Mouse (Mus musculus) hindbrain, postnatal 0 days (tissue): Measurements from ENCODE around the gene Hdac9. TPM values are rescaled to one million over a fixed set of nuclear protein-coding genes. Genes with fewer than 3 reads are reported as not detected.

Experiments
- ATAC-seq: fragments of 200-750 bp; cut with Nextera tagmentation; 2 replicates; pipeline ENCODE4 v1.8.0; 2017; ENCODE audit warnings: mild to moderate bottlenecking, moderate TSS enrichment, moderate library complexity
- DNase-seq: peaks from one replicate; pipeline ENCODE4 v3.0.0-alpha.2; 2015; ENCODE audit warnings: low spot score
- H3K27ac ChIP-seq: fragments of 300-500 bp; sonication (generic); 2 replicates; pipeline ENCODE4 v1.5.1; 2014; ENCODE audit warnings: mild to moderate bottlenecking
- H3K27me3 ChIP-seq: fragments of 300-500 bp; sonication (generic); 2 replicates; pipeline ENCODE4 v1.6.1; 2014; ENCODE audit warnings: low read length, mixed read lengths; ENCODE audit not compliant: insufficient read depth
- H3K36me3 ChIP-seq: fragments of 300-500 bp; sonication (generic); 2 replicates; pipeline ENCODE4 v1.6.1; 2014; ENCODE audit warnings: low read length, mixed read lengths; ENCODE audit not compliant: insufficient read depth
- H3K4me1 ChIP-seq: fragments of 300-500 bp; sonication (generic); 2 replicates; pipeline ENCODE4 v1.6.1; 2014; ENCODE audit warnings: antibody characterized with exemption, low read length, mixed read lengths; ENCODE audit not compliant: insufficient read depth
- H3K4me2 ChIP-seq: fragments of 300-500 bp; sonication (generic); 2 replicates; pipeline ENCODE4 v1.6.1; 2014; ENCODE audit warnings: low read depth, mild to moderate bottlenecking, low read length, moderate library complexity, mixed read lengths
- H3K4me3 ChIP-seq: fragments of 300-500 bp; sonication (generic); 2 replicates; pipeline ENCODE4 v1.5.1; 2014; ENCODE audit warnings: low read length
- H3K9ac ChIP-seq: fragments of 300-500 bp; sonication (generic); replicated peaks from 2 replicates; pipeline ENCODE4 v1.6.1; 2014; ENCODE audit warnings: mild to moderate bottlenecking, low read length, moderate library complexity, mixed read lengths
- H3K9me3 ChIP-seq: fragments of 300-500 bp; sonication (generic); 2 replicates; pipeline ENCODE4 v1.6.1; 2016; ENCODE audit warnings: low read length, mixed read lengths
- CTCF ChIP-seq: IDR thresholded peaks from 2 replicates; pipeline ENCODE4 v1.5.1; 2016; ENCODE audit warnings: antibody characterized with exemption, control low read depth, low read depth
- WGBS: fragments of 180-500 bp; shearing (Covaris S2); extraction: QIAGEN DNeasy Blood & Tissue Kit; methylation state at CpG from one replicate; pipeline ENCODE4 v1.1.7; 2014; 5-methylcytosine and 5-hydroxymethylcytosine counted together
- polyA plus RNA-seq: library from polyadenylated mRNA; unstranded; fragments of >200 nt; fragmentation: Nextera tagmentation; extraction: Ambion mirVana; gene quantifications from 2 replicates; pipeline ENCODE4 v1.2.1, GENCODE M21; 2015
- total RNA-seq: library from RNA; depleted of rRNA; stranded (reverse); fragments of >200 nt; gene quantifications from 2 replicates; pipeline ENCODE4 v1.2.3, GENCODE M21; 2014

Gene Hdac9
- total and polyA plus RNA-seq, 2 experiments from 2014 or later = 12.2 to 14.8 TPM

DNA sequence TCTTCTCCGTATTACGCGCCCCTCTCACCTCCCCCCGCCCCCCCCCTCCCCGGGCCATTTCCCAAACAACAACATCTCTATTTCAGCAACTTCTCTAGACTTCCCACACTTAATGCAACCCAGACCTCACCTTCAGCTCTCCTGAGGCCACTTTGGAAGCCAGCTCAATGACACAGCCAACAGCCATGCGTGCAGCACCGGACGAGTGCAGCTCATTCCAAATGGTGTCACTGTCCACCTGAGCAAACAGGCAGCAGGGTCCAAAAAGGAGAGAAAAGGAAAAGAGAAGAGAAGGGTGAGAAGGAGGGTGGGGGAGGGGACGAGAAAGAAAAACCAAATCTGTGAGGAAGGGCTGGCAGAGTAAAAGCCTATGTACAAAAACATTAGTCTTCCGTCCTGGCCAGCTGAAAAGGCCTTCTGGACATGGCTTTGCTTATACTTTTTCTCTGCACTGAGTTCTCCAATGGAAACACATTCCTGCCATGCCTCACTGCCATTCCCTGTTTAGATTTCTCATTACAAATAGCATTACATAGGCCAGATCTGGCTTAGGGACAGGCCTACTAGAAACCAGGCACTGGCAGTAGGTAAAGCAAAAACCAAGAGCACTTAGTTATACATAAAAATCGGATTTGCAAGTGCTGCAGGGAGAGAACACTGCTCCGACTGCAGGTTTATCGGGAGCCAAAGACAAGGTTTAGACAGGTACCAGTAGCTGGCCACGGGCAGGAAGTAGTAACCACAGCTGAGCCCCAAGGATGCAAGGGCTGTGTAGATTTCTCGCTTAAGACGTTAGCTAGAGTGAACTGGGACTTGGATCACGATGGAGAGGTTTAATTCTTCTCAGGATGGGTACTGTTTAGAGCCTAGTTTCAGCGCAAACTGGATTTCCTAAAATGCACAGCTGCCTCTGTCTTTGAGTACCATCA is 668.4 kb downstream of the Hdac9 start:
- no peak overlapping the region for H3K4me2 ChIP-seq
- 90% methylated on average over 18 of the region's 18 CpGs for WGBS
- no peaks in the 10 kb centered on the region for H3K9me3 ChIP-seq
- H3K27ac ChIP-seq = no peak overlapping the region
- H3K36me3 ChIP-seq = no peaks in the 10 kb centered on the region
- DNase-seq = no peak
- ATAC-seq = no peak
- H3K27me3 ChIP-seq = no peaks in the 10 kb centered on the region
- no peak for TF ChIP-seq CTCF
- no peak overlapping the region for H3K4me3 ChIP-seq
- H3K4me1 ChIP-seq = no peaks in the 10 kb centered on the region
- no peak overlapping the region for H3K9ac ChIP-seq

DNA sequence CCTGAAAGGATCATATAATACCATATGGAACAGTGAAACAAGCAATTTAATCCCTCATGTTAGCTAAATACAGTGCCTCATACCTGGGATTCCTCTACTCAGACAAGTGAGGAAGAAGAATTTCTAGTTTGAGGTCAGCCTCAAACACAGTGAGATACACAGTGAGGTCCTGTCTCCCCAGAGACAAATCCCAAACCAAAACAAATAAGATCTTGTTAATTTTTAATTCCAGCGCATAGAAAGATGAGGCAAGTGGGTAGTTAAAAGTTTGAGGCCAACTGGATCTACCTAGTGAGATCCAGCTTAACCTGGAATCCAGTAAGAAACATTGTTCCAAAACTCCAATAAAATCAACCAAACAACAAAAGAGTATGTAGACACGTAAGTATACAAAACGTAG is 678.1 kb downstream of the Hdac9 start:
- Histone ChIP-seq H3K4me2 (no peak overlapping the region), H3K4me1 (no peaks in the 10 kb centered on the region), H3K27ac (no peak overlapping the region), H3K27me3 (no peaks in the 10 kb centered on the region), H3K9me3 (no peaks in the 10 kb centered on the region), H3K9ac (no peak overlapping the region), H3K4me3 (no peak overlapping the region), H3K36me3 (no peaks in the 10 kb centered on the region)
- no peak for TF ChIP-seq CTCF
- no peak for ATAC-seq
- no peak for DNase-seq
- WGBS = 93% methylated on average over 3 of the region's 3 CpGs

DNA sequence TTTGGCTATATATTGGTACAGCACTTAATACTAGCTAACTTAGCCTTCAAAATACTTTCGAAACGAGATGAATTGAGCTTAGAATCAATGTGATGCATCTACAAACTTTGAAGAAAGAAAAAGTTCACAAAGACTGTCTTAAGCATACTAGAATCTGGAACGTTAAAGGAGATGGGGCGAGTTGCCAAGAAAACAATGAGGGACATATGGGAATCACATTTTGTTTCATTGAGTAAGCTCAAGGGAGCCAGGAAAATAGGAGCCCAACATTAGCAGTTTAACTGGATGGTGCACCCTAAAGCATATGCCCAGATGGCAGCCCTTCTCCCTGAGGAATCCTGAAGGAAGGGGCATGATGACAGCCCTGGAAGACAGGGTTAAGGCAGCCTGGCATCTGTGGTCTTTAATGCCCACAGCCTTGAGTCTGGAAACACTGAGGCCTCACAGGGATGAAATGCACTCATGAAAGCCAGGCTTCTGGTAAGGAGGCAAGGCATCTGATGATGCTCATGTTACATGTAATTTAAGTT is 685.2 kb downstream of the Hdac9 start:
- DNase-seq = peak; percentile 12
- no peaks in the 10 kb centered on the region for H3K36me3 ChIP-seq
- no peak overlapping the region for H3K9ac ChIP-seq
- no peaks in the 10 kb centered on the region for H3K4me1 ChIP-seq
- H3K4me3 ChIP-seq = no peak overlapping the region
- H3K4me2 ChIP-seq = no peak overlapping the region
- no peaks in the 10 kb centered on the region for H3K9me3 ChIP-seq
- H3K27me3 ChIP-seq = no peaks in the 10 kb centered on the region
- no peak for TF ChIP-seq CTCF
- no peak for ATAC-seq
- no peak overlapping the region for H3K27ac ChIP-seq
- WGBS = 69% methylated on average over 4 of the region's 4 CpGs

DNA sequence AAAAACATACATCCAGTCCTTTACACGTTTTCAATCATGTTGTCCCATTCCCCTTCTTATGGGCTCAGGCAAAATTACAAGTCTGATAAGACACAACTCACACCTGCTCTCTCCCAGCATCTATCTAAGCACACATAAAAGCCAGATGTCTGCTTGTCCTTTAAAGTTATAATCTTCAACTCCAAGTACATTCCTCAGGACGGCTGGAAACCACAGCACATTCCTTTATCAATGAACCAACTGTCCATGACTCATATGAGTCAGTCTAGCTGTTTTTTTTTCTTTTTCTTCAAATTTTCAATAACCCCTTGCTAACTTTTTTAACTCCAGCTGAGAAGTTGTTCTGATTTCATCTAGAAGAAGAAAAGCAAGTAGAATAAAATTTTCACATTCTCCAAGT is 692.4 kb downstream of the Hdac9 start:
- Histone ChIP-seq H3K4me3 (no peak overlapping the region), H3K27me3 (no peaks in the 10 kb centered on the region), H3K9me3 (no peaks in the 10 kb centered on the region), H3K4me1 (no peaks in the 10 kb centered on the region), H3K9ac (no peak overlapping the region), H3K4me2 (no peak overlapping the region), H3K27ac (no peak overlapping the region), H3K36me3 (no peaks in the 10 kb centered on the region)
- WGBS = 78% methylated on average over 2 of the region's 2 CpGs
- DNase-seq (no peak), ATAC-seq (no peak)
- TF ChIP-seq CTCF = no peak

DNA sequence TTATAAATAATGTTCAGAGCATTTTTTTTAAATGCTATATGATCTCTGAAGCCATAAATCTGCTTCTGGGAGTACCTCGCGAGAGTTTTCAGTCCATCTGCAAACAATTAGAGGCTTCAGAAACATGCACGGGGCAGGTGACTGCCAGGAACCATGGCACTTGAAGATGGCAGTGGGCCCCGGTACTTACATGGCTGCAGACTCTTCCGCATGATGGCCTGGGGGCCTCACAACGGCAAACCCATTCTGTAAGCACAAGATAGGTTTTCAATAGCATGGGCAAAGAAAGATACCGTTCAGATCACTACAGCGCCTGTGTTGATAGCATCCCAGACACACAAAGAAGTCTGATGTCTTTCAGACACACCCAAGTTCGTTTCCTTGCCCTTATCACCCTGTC is 695.9 kb downstream of the Hdac9 start:
- WGBS = 75% methylated on average over 9 of the region's 9 CpGs
- no peak for TF ChIP-seq CTCF

DNA sequence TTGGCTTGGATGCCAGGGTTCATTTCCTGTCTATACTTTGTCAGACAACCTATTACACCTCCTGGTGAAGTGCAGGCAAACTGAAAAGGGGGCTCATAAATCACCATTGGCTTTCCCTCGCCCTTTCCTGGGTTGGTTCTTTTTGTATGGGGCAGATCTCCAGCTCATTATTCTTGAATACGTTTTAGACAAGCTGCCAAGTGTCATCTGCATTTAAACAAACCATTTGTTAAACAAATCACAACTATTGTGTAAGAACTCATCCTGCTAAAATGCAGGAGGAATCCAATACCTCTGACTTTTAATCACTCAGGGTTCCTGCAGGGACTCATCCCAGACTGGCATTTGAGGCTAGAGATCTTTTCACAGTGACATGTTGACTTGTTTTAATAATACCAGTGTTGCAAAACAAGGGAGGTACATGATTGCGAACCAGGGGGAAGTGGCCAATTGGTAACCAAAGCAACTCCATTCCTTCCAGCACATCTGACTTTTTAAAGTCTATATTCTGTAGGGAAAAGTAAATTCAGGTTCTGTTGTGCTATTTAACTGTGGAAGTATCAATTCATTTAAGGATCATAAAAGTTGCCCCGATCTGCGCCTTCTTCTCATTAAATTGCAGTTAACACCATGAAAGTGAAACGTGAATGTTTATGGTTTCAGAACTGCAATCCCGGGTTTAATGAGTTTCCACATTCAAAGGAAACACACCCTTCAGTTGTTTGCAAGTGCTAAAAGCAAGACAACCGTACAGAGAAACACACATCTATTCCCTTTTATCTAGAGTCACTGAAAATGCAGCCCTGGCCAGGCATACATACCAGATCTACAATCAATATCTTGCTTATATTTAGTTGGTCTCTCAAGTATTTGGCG is 696.6 kb downstream of the Hdac9 start:
- Histone ChIP-seq H3K36me3 (no peaks in the 10 kb centered on the region), H3K4me1 (no peaks in the 10 kb centered on the region), H3K27me3 (no peaks in the 10 kb centered on the region), H3K4me2 (no peak overlapping the region), H3K9me3 (no peaks in the 10 kb centered on the region), H3K4me3 (no peak overlapping the region), H3K9ac (no peak overlapping the region), H3K27ac (no peak overlapping the region)
- 44% methylated on average over 9 of the region's 9 CpGs for WGBS
- ATAC-seq = no peak
- TF ChIP-seq CTCF = no peak
- peak; percentile 25 for DNase-seq

More for the DNA sequence above, 695.9 kb downstream of the Hdac9 start:
- DNase-seq (no peak), ATAC-seq (no peak)
- Histone ChIP-seq H3K4me3 (no peak overlapping the region), H3K9me3 (no peaks in the 10 kb centered on the region), H3K4me1 (no peaks in the 10 kb centered on the region), H3K36me3 (no peaks in the 10 kb centered on the region), H3K4me2 (no peak overlapping the region), H3K27me3 (no peaks in the 10 kb centered on the region), H3K9ac (no peak overlapping the region), H3K27ac (no peak overlapping the region)
